Mouse (Mus musculus) embryonic stem cell, embryonic (primary cell): ENCODE measurements at regions not wholly inside any gene's neighbourhood (a gene's known extent, or its start where the extent isn't known, plus 50 kb on each side); places are given as distances from the start of the nearest gene placed in this dataset.

Source experiments
- CTCF ChIA-PET, 4 experiments: fragments of 300-600 bp in 2 of 4; fragments of 350-600 bp in 2 of 4; sonication (Branson Sonifier 250); formaldehyde crosslinking; loops; one replicate each; lab custom pipeline; 2022; ENCODE audit warnings: inconsistent platforms in 2 of 4; lab: Charles Lee
- POLR2A ChIA-PET, 4 experiments: fragments of 300-600 bp in 2 of 4; fragments of 350-600 bp in 2 of 4; sonication (Branson Sonifier 250); formaldehyde crosslinking; loops; one replicate each; lab custom pipeline; 2022; ENCODE audit warnings: antibody characterized with exemption in 4 of 4, inconsistent platforms in 1 of 4; lab: Charles Lee

GRCm38 (mm10) chr4:70603209-70603852, 68.5 kb upstream of the Megf9 start:
- POLR2A ChIA-PET: no interaction called here
- CTCF ChIA-PET: no interaction called here

DNA sequence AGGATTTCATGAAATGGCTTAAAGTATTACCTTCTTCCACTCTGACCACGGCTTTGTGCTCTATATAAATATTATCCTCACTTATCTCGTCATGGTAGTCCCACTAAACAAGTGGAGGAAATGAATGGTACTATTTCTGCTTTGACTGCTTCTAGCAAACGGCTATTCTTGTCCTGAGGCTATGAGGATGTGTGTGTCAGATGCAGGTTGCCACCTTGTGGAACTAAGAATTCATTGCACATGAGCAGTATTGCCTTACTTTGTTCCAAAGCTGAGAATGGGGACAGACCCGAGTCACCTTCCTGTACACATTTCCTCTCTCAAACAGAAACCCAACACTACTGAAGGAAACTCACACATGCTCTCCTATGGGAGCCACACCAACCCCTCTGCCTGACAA, 66.5 kb upstream of the Megf9 start:
- CTCF ChIA-PET: no interaction called here
- POLR2A ChIA-PET: no interaction called here
